Mouse (Mus musculus) hindbrain, embryonic 11.5 days (tissue): ENCODE data around the gene Rchy1. TPM values are rescaled to one million over a fixed set of nuclear protein-coding genes. Genes with fewer than 3 reads are reported as not detected.
A peak's percentile ranks its signal among the peaks of the same experiment; 100 is the strongest.

Source experiments
- ATAC-seq: fragments of 200-750 bp; cut with Nextera tagmentation; 2 replicates; pipeline ENCODE4 v1.8.0; 2017; ENCODE audit warnings: mild to moderate bottlenecking, moderate TSS enrichment, moderate library complexity; ENCODE audit not compliant: low FRiP score
- DNase-seq: peaks from one replicate; pipeline ENCODE4 v3.0.0-alpha.2; 2015; ENCODE audit warnings: low spot score
- H3K27ac ChIP-seq: fragments of 300-500 bp; sonication (generic); 2 replicates; pipeline ENCODE4 v1.5.1; 2014; ENCODE audit warnings: mild to moderate bottlenecking, low read depth, low read length
- H3K27me3 ChIP-seq: fragments of 300-500 bp; sonication (generic); 2 replicates; pipeline ENCODE4 v1.6.1; 2014; ENCODE audit warnings: mild to moderate bottlenecking, low read length, moderate library complexity, mixed read lengths; ENCODE audit not compliant: control insufficient read depth, insufficient read depth
- H3K36me3 ChIP-seq: fragments of 300-500 bp; sonication (generic); 2 replicates; pipeline ENCODE4 v1.6.1; 2014; ENCODE audit warnings: mild to moderate bottlenecking, low read length, moderate library complexity, mixed read lengths; ENCODE audit not compliant: control insufficient read depth, insufficient read depth
- H3K4me1 ChIP-seq: fragments of 300-500 bp; sonication (generic); replicated peaks from 2 replicates; pipeline ENCODE4 v1.6.1; 2014; ENCODE audit warnings: low read length, mixed read lengths; ENCODE audit not compliant: control insufficient read depth, insufficient read depth
- H3K4me2 ChIP-seq: fragments of 300-500 bp; sonication (generic); replicated peaks from 2 replicates; pipeline ENCODE4 v1.6.1; 2014; ENCODE audit warnings: mild to moderate bottlenecking, low read depth, low read length
- H3K4me3 ChIP-seq: fragments of 300-500 bp; sonication (generic); 2 replicates; pipeline ENCODE4 v1.5.1; 2014; ENCODE audit warnings: low read depth, low read length
- H3K9ac ChIP-seq: fragments of 300-500 bp; sonication (generic); 2 replicates; pipeline ENCODE4 v1.6.1; 2014; ENCODE audit warnings: low read depth, low read length
- H3K9me3 ChIP-seq: fragments of 300-500 bp; sonication (generic); 2 replicates; pipeline ENCODE4 v1.6.1; 2016; ENCODE audit warnings: low read length; ENCODE audit not compliant: control insufficient read depth
- WGBS: fragments of 180-500 bp; shearing (Covaris S2); extraction: QIAGEN DNeasy Blood & Tissue Kit; methylation state at CpG from one replicate; pipeline ENCODE4 v1.1.7; 2014; 5-methylcytosine and 5-hydroxymethylcytosine counted together
- polyA plus RNA-seq: library from polyadenylated mRNA; unstranded; fragments of >200 nt; fragmentation: Nextera tagmentation; extraction: Ambion mirVana; gene quantifications from 2 replicates; pipeline ENCODE4 v1.2.1, GENCODE M21; 2014

Rchy1 gene
- polyA plus RNA-seq, result 46.0 and 58.4 TPM in 2 replicates

- peak; percentile 99 for ATAC-seq
- H3K27ac ChIP-seq, result peak within 1 kb of the TSS; percentile 95
- H3K4me3 ChIP-seq, result peak within 1 kb of the TSS; percentile 74
- no peaks in the 10 kb centered on the region for H3K9me3 ChIP-seq
- peak within 1 kb of the TSS; percentile 81 for H3K9ac ChIP-seq
- no peaks in the 10 kb centered on the region for H3K27me3 ChIP-seq
- no peaks in the 10 kb centered on the region for H3K36me3 ChIP-seq
- WGBS, result under 1% methylated on average over 65 of the region's 65 CpGs
- DNase-seq, result peak; percentile 93
- H3K4me2 ChIP-seq, result peak within 1 kb of the TSS; percentile 58
- no peaks in the 10 kb centered on the region for H3K4me1 ChIP-seq
Measured at GRCm38 (mm10) chr5:91962639-91963440, at the start of gene Rchy1. Rchy1 (minus strand) TSS chr5:91963068.

- no peak overlapping the region for H3K4me3 ChIP-seq
- no peak overlapping the region for H3K4me2 ChIP-seq
- no peak for DNase-seq
- H3K27ac ChIP-seq, result no peak overlapping the region
- ATAC-seq, result no peak
- 85% methylated on average over 7 of the region's 7 CpGs for WGBS
- no peaks in the 10 kb centered on the region for H3K4me1 ChIP-seq
- no peak overlapping the region for H3K9ac ChIP-seq
- no peaks in the 10 kb centered on the region for H3K9me3 ChIP-seq
- H3K36me3 ChIP-seq, result no peaks in the 10 kb centered on the region
- no peaks in the 10 kb centered on the region for H3K27me3 ChIP-seq
Measured at GRCm38 (mm10) chr5:92011756-92012155, 48.9 kb upstream of the Rchy1 start.

DNA sequence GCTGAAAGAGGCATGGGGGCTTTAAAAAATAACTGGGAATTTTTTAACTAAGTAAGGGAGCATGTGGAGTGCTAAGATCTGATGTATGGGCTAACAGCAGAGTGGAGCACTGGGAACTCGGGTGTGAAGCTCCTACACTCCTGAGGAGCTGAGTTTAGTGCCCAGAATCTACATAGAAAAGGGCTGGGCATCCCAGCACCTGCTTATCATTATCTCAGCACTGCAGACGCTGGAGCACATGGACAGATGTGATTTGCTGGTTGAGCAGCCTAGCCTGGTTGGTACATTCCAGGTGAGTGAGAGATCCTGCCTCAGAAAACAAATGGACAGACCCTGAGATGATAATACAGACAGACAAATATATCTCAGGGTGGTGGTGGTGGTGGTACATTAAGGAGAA, 47.0 kb upstream of the Rchy1 start:
- H3K4me3 ChIP-seq, result no peak overlapping the region

DNA sequence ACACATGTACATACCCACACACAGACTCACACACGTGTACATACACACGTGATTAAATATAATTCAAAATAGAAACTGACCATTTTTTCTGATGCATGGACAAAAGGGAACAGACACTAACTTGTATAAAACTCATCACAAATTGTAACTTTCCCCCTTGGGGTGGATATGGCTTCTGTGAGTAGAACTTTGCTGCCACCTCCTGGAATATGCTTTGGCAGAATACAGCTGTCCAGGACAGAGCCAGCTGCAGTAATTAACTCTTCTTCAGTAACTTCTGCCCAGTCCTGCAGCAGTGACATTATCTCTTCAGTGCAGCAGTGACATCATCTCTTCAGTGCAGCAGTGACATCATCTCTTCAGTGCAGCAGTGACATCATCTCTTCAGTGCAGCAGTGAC, 40.1 kb upstream of the Rchy1 start:
- no peaks in the 10 kb centered on the region for H3K9me3 ChIP-seq
- no peaks in the 10 kb centered on the region for H3K36me3 ChIP-seq
- H3K27ac ChIP-seq, result no peak overlapping the region
- no peaks in the 10 kb centered on the region for H3K27me3 ChIP-seq
- WGBS, result 70% methylated on average over 2 of the region's 2 CpGs
- H3K4me1 ChIP-seq, result no peaks in the 10 kb centered on the region
- peak; percentile 47; the same call in 1 of the 2 replicates for ATAC-seq
- H3K4me3 ChIP-seq, result no peak overlapping the region
- DNase-seq, result peak; percentile 41
- H3K9ac ChIP-seq, result no peak overlapping the region
- no peak overlapping the region for H3K4me2 ChIP-seq

More for the DNA sequence above, 47.0 kb upstream of the Rchy1 start:
- no peak overlapping the region for H3K27ac ChIP-seq
- H3K9me3 ChIP-seq, result no peaks in the 10 kb centered on the region
- ATAC-seq (no peak), DNase-seq (no peak)
- no peak overlapping the region for H3K4me2 ChIP-seq
- no peaks in the 10 kb centered on the region for H3K27me3 ChIP-seq
- no peaks in the 10 kb centered on the region for H3K4me1 ChIP-seq
- no peak overlapping the region for H3K9ac ChIP-seq
- WGBS, result 61% methylated on average over 2 of the region's 2 CpGs
- H3K36me3 ChIP-seq, result no peaks in the 10 kb centered on the region

DNA sequence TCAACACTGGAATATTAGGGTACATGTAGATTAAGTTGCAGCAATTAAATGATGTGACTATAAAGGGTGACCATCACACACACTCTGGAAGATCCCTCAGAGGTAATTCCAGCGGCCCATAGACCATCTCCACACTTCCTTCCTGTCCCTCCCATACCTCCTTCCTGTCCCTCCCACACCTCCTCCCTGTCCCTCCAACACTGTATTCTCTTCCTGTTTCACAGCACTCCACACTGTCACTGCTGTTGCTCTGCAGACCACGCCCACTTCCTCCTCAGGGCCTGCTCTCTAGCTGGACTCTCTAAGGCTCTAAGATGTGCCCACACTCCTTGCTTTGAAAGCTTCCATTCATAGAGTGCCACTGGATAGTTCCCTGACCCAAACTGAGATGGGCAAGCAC, 37.9 kb upstream of the Rchy1 start:
- DNase-seq, result no peak
- no peak for ATAC-seq
- H3K36me3 ChIP-seq, result no peaks in the 10 kb centered on the region
- no peaks in the 10 kb centered on the region for H3K27me3 ChIP-seq
- H3K27ac ChIP-seq, result no peak overlapping the region
- no peak overlapping the region for H3K4me3 ChIP-seq
- WGBS, result 80% methylated on average over 2 of the region's 2 CpGs
- no peak overlapping the region for H3K9ac ChIP-seq
- H3K4me2 ChIP-seq, result no peak overlapping the region
- no peaks in the 10 kb centered on the region for H3K9me3 ChIP-seq
- H3K4me1 ChIP-seq, result no peaks in the 10 kb centered on the region

DNA sequence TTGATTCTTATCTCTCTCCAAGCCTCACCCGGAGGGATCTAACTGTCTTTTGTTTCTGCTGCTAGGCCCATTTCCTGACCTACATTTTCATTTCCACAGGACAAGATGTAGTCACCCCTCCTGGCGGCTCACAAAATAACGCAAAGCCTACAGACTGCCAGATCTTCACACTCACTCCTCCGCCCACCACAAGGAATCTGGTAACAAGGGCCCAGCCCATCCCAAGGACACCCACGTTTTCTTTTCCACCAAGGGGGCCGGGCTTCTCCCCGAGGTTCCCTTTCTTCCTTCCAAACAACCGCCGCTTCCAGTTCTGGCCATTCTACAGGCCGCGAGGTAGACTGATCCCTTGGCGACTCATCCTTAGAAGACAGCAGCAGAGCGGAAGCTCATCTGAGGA, 31.7 kb upstream of the Rchy1 start:
- DNase-seq, result no peak
- ATAC-seq, result no peak
- Histone ChIP-seq H3K9ac (no peak overlapping the region), H3K4me2 (no peak overlapping the region), H3K27me3 (no peaks in the 10 kb centered on the region), H3K36me3 (no peaks in the 10 kb centered on the region), H3K4me1 (no peaks in the 10 kb centered on the region), H3K27ac (no peak overlapping the region), H3K4me3 (no peak overlapping the region), H3K9me3 (no peaks in the 10 kb centered on the region)
- 65% methylated on average over 13 of the region's 13 CpGs for WGBS

GRCm38 (mm10) chr5:91993061-91993460, 30.2 kb upstream of the Rchy1 start:
- H3K27me3 ChIP-seq, result no peaks in the 10 kb centered on the region
- WGBS, result 95% methylated on average over 2 of the region's 2 CpGs
- H3K9ac ChIP-seq, result no peak overlapping the region
- H3K4me3 ChIP-seq, result no peak overlapping the region
- no peaks in the 10 kb centered on the region for H3K36me3 ChIP-seq
- H3K9me3 ChIP-seq, result no peaks in the 10 kb centered on the region
- no peak overlapping the region for H3K27ac ChIP-seq
- no peak for DNase-seq
- no peak overlapping the region for H3K4me2 ChIP-seq
- no peak for ATAC-seq
- H3K4me1 ChIP-seq, result no peaks in the 10 kb centered on the region

DNA sequence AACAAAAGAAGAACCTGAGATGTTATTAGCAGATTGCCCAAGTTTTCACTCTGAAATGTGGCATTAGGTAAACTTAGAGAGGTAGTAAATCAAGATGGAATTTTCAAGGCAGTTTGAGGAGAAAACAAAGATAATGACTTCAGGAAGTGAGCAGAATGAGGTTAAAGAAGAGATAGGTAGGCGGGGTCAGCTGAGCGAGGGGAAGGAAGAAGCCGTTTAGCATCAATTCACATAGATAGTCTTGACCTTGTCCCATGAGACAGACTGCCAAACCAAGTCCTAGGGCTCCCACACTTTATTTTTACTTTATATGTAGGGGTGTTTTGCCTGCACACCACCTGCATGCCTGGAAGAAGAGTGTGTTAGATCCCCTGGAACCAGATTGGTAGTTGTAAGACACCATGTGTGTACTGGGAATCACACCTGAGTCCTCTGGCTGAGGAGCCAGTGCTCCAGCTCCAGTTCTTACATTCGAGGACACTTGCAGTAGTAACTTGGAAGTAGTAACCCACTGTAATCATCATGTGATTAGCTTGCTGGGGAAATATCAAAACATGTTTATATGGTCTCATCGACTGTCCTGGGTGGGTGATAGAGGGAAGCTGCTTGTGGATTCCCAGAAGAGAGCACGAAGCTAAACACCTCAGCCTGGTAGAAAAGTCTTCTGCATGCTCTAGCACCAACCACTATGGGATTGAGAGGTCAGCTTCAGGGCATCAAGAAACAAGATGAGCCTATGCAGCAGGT, 28.5 kb upstream of the Rchy1 start:
- Histone ChIP-seq H3K9ac (no peak overlapping the region), H3K4me2 (no peak overlapping the region), H3K4me1 (no peaks in the 10 kb centered on the region), H3K27ac (no peak overlapping the region), H3K27me3 (no peaks in the 10 kb centered on the region), H3K4me3 (no peak overlapping the region), H3K9me3 (no peaks in the 10 kb centered on the region), H3K36me3 (no peaks in the 10 kb centered on the region)
- DNase-seq (no peak), ATAC-seq (no peak)
- 93% methylated on average over 6 of the region's 6 CpGs for WGBS
